Mouse (Mus musculus) hindbrain, embryonic 16.5 days (tissue): Measurements from ENCODE around the gene Gpr15. TPM values are rescaled to one million over a fixed set of nuclear protein-coding genes. Genes with fewer than 3 reads are reported as not detected.

Experiments
- ATAC-seq: fragments of 200-750 bp; cut with Nextera tagmentation; 2 replicates; pipeline ENCODE4 v1.8.0; 2017; ENCODE audit warnings: moderate TSS enrichment, moderate library complexity
- H3K27ac ChIP-seq: fragments of 300-500 bp; sonication (generic); 2 replicates; pipeline ENCODE4 v1.5.1; 2014; ENCODE audit warnings: low read depth, mild to moderate bottlenecking, control low read depth, low read length, moderate library complexity
- H3K27me3 ChIP-seq: fragments of 300-500 bp; sonication (generic); replicated peaks from 2 replicates; pipeline ENCODE4 v1.6.1; 2014; ENCODE audit warnings: low read length; ENCODE audit not compliant: control insufficient read depth, insufficient read depth
- H3K36me3 ChIP-seq: fragments of 300-500 bp; sonication (generic); 2 replicates; pipeline ENCODE4 v1.6.1; 2014; ENCODE audit warnings: mild to moderate bottlenecking, low read length, moderate library complexity, mixed read lengths; ENCODE audit not compliant: control insufficient read depth, insufficient read depth
- H3K4me1 ChIP-seq: fragments of 300-500 bp; sonication (generic); 2 replicates; pipeline ENCODE4 v1.6.1; 2014; ENCODE audit warnings: low read depth, low read length; ENCODE audit not compliant: control insufficient read depth, insufficient read depth
- H3K4me2 ChIP-seq: fragments of 300-500 bp; sonication (generic); 2 replicates; pipeline ENCODE4 v1.6.1; 2014; ENCODE audit warnings: mild to moderate bottlenecking, low read length, control low read depth, moderate library complexity
- H3K4me3 ChIP-seq: fragments of 300-500 bp; sonication (generic); 2 replicates; pipeline ENCODE4 v1.5.1; 2014; ENCODE audit warnings: mild to moderate bottlenecking, low read length, control low read depth, moderate library complexity
- H3K9ac ChIP-seq: fragments of 300-500 bp; sonication (generic); 2 replicates; pipeline ENCODE4 v1.6.1; 2014; ENCODE audit warnings: low read depth, mild to moderate bottlenecking, control low read depth, low read length, moderate library complexity
- H3K9me3 ChIP-seq: fragments of 300-500 bp; sonication (generic); 2 replicates; pipeline ENCODE4 v1.6.1; 2014; ENCODE audit warnings: mild to moderate bottlenecking, low read length, moderate library complexity; ENCODE audit not compliant: control insufficient read depth
- WGBS: fragments of 180-500 bp; shearing (Covaris S2); extraction: QIAGEN DNeasy Blood & Tissue Kit; methylation state at CpG from one replicate; pipeline ENCODE4 v1.1.7; 2014; 5-methylcytosine and 5-hydroxymethylcytosine counted together
- polyA plus RNA-seq: library from polyadenylated mRNA; unstranded; fragments of >200 nt; fragmentation: Nextera tagmentation; extraction: Ambion mirVana; gene quantifications from 2 replicates; pipeline ENCODE4 v1.2.1, GENCODE M21; 2015

The Gpr15 gene
- polyA plus RNA-seq, 1 experiment from 2014 or later, result not detected

DNA sequence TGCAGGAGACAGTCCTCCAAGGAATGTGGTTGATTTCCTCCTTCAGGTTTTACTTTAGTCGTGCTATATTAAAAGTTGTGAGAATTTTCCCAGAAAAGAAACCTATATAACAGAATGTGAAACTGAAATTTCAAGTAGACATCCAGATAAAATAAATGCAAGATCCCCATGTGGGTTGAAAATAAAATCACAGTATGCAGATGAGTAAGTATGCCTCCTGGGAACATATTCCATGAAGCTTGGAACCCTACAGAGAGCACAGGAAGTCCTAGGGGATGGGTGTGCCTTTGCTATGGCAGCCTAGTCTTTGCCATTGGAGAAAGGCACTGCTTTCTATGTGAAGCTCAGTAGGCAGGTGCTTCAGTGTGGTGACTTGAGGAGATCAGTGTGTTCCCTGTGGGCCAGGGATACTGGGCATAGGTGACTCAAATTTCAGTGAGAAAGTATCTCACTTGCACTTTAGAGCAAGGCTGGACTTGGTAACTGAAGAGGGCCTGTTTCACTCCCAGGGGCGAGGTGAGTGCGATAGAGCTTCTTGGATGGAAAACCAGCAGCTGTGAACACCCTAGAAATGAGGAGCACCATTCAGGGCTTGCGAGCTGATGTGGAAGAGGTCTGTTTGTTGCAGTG lies 11.5 kb downstream of the Gpr15 start:
- ATAC-seq, result no peak

DNA sequence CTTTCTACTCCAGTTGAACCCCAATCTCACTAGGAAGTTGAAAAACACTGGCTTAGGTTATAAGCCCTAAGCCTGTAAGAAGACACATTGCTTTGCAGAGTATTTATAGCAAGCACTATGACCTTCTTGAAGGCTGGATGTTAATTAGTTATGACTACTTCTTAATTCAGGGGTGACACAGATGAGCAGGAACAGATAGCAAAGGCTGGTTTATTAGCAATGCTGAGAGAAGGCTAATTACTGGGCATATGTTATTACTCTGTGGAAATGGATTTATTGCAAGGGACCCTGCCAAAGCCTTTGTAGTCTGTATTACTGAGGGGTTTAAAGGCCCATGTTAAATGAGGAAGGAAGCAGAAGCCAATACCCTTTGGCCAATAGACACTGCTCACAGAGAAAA lies 13.9 kb downstream of the Gpr15 start:
- no peaks in the 10 kb centered on the region for H3K4me1 ChIP-seq

More for the DNA sequence above, 11.5 kb downstream of the Gpr15 start:
- Histone ChIP-seq H3K27me3 (no peaks in the 10 kb centered on the region), H3K4me1 (no peaks in the 10 kb centered on the region), H3K27ac (no peak overlapping the region), H3K9me3 (no peaks in the 10 kb centered on the region), H3K4me3 (no peak overlapping the region), H3K36me3 (no peaks in the 10 kb centered on the region), H3K9ac (no peak overlapping the region), H3K4me2 (no peak overlapping the region)
- WGBS, result 87% methylated on average over 4 of the region's 4 CpGs

DNA sequence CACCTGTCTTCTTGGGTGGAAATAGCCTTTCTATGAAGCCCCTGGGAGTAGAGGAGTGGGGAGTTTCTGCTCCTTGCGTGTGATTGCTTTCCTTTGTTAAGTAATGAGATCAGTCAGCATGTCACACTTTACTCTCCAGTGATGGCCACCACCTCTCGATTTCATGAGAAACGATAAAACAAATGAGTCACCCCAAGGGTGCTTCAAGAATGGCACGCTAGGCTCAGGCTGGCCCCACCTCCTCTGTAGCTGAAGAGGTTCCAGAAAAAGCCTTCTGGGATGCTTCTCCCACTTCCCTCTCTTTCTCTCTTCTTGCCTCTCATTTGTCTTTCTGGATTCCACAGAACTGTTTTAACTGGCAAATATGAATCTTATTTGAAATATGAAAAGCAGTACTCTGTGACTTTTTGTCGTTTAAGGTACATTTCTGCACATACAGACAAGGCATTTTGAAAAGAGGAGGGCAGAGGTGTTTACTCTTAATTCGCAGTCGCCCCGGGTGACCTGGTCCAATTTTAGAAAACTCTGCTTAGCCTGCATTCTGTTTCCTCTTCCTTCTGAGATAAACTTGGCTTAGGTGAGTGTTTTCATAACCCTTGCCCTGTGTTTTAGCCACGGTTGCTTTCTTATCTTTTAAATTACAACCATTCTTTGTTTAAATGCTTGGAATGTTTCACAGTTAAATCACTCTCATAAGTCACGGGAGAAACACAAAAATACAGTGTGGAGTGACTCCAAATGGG lies 15.3 kb downstream of the Gpr15 start:
- H3K9me3 ChIP-seq, result no peaks in the 10 kb centered on the region
- no peaks in the 10 kb centered on the region for H3K36me3 ChIP-seq
- no peaks in the 10 kb centered on the region for H3K4me1 ChIP-seq
- no peak overlapping the region for H3K27ac ChIP-seq
- H3K4me2 ChIP-seq, result no peak overlapping the region
- no peaks in the 10 kb centered on the region for H3K27me3 ChIP-seq
- no peak overlapping the region for H3K9ac ChIP-seq
- WGBS, result 52% methylated on average over 10 of the region's 10 CpGs
- H3K4me3 ChIP-seq, result no peak overlapping the region
- no peak for ATAC-seq

More for the DNA sequence above, 13.9 kb downstream of the Gpr15 start:
- H3K36me3 ChIP-seq, result no peaks in the 10 kb centered on the region
- no peak overlapping the region for H3K9ac ChIP-seq
- ATAC-seq, result 0 out of 2 replicates have a peak, but pooled peaks have one; percentile 27
- H3K27ac ChIP-seq, result no peak overlapping the region
- no peaks in the 10 kb centered on the region for H3K27me3 ChIP-seq
- no peak overlapping the region for H3K4me2 ChIP-seq
- H3K4me3 ChIP-seq, result no peak overlapping the region
- H3K9me3 ChIP-seq, result no peaks in the 10 kb centered on the region

DNA sequence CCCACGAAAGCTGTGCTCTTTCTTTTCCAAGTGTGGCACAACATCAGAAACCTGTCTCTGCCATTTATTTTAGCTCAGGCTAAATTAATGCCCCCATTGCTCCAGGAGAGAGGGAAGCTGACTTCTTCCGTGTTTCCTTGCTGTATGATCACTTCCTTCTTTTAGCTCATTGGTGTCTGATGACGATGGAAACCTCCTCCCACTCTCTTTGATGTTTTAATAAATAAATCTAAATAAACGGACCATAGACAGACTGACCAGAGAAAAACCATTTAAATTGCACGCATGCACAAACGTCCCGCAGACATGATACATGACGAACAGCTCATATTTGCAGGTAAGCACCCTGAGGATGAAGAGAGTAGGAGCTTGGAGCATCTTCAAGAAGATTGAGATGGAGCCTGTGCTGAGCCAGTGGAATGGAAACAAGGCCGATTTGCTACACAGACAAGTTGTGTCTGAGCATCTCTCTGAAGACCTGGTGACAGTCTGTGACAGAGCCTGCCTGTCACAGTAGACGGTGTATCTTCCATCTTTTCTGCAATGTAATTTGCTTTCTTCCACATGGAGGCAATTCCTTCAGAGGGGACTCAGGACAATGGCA lies 16.4 kb downstream of the Gpr15 start:
- H3K9me3 ChIP-seq, result no peaks in the 10 kb centered on the region
- no peaks in the 10 kb centered on the region for H3K36me3 ChIP-seq
- no peak overlapping the region for H3K9ac ChIP-seq
- H3K4me2 ChIP-seq, result no peak overlapping the region
- no peaks in the 10 kb centered on the region for H3K4me1 ChIP-seq
- no peak overlapping the region for H3K4me3 ChIP-seq
- 88% methylated on average over 10 of the region's 10 CpGs for WGBS
- H3K27me3 ChIP-seq, result no peaks in the 10 kb centered on the region
- H3K27ac ChIP-seq, result no peak overlapping the region
- ATAC-seq, result no peak

DNA sequence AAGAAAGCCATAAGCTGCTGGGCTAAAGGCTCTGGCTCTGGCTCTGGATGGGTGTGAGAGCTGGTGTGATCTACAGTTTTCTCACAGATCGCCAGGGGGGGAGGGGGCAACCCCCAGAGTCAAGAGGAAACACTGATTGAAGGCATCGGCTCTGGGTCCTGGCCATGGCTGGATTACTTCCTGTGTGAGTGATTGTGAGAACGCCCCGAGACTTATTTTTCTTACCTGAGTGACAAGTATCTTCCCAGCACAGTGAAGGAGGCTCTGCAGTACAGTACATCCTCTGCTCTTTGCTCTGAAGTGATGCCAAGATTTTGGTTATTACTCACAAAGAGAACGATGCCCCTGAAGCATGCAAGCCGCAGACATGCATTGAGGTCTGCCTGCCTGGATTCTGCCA lies 17.1 kb downstream of the Gpr15 start:
- WGBS, result 76% methylated on average over 6 of the region's 6 CpGs
- H3K27ac ChIP-seq, result no peak overlapping the region
- no peak for ATAC-seq
- no peaks in the 10 kb centered on the region for H3K36me3 ChIP-seq
- H3K27me3 ChIP-seq, result no peaks in the 10 kb centered on the region
- no peaks in the 10 kb centered on the region for H3K9me3 ChIP-seq
- H3K4me1 ChIP-seq, result no peaks in the 10 kb centered on the region
- no peak overlapping the region for H3K9ac ChIP-seq
- no peak overlapping the region for H3K4me2 ChIP-seq
- no peak overlapping the region for H3K4me3 ChIP-seq

DNA sequence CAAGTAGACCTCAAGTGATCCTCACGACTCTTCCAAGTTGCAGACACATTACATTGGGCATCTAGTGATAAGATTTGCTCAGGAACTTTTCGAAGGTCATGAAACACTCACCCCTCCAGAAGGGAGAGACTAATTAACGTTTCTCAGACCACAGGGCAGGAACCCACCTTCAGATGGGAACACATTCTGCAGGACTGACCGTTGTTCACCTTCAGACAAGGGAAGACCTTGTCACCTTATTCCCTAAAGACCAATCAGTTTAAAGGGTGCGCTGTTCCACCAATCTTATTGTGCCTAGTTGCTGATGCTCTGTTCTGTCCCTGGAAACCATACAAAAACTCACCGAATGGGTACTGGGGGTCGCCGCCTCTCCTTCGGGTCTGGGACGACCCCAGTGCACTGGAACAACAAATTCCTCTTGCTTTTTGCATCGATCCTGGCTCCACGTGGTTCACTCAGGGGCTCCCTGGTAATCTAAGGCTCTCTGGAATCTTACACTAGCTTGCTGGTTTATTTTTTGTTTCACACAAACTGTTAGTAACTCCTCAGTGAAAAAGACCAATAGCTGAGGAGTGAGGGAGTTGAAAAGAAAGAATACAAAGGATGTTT lies 17.9 kb downstream of the Gpr15 start:
- Histone ChIP-seq H3K4me1 (no peaks in the 10 kb centered on the region), H3K4me2 (no peak overlapping the region), H3K9ac (no peak overlapping the region), H3K27ac (no peak overlapping the region), H3K9me3 (no peaks in the 10 kb centered on the region), H3K36me3 (no peaks in the 10 kb centered on the region), H3K27me3 (no peaks in the 10 kb centered on the region), H3K4me3 (no peak overlapping the region)
- ATAC-seq, result no peak
- 91% methylated on average over 12 of the region's 12 CpGs for WGBS

DNA sequence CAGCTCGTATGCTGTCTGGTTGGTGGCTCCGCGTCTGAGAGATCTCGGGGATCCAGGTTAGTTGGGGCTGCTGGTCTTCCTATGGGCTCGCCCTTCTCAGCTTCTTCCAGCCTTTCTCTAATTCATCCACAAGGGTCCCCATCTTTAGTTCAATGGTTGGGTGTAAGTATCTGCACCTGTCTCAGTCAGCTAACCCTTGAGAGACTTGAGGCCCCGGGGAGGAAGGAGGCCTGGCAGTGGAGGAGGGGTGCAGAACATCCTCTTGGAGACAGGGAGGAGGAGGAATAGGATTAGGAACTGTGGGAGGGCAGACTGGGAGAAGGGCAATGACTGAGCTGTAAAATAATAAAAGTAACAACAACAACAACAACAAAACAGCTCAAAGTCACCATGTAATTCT lies 18.7 kb downstream of the Gpr15 start:
- H3K4me3 ChIP-seq, result no peak overlapping the region
- H3K27ac ChIP-seq, result no peak overlapping the region
- WGBS, result 84% methylated on average over 6 of the region's 6 CpGs
- H3K36me3 ChIP-seq, result no peaks in the 10 kb centered on the region
- no peak overlapping the region for H3K4me2 ChIP-seq
- ATAC-seq, result no peak
- no peaks in the 10 kb centered on the region for H3K27me3 ChIP-seq
- H3K4me1 ChIP-seq, result no peaks in the 10 kb centered on the region
- H3K9ac ChIP-seq, result no peak overlapping the region
- H3K9me3 ChIP-seq, result no peaks in the 10 kb centered on the region

DNA sequence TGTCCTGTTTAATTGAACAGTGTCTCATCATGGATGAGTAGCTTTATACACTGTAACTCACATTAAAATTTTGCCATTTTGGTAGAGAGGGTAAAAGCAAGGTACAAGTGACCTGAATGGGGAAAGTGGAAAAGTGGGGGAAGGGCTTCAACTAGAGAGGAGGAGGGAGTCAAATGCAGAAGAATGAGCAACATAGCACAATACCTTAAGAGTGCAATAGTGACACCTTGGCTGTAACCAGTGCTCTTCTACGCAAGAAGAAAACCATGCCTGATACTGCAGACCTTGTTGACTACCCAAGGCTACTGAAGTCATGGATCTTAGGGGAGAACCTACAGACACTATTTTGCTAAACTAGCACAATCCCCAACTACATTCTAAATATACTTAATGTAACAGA lies 21.6 kb downstream of the Gpr15 start:
- 100% methylated on average over 1 of the region's 1 CpGs for WGBS
- Histone ChIP-seq H3K4me1 (no peaks in the 10 kb centered on the region), H3K9me3 (no peaks in the 10 kb centered on the region), H3K36me3 (no peaks in the 10 kb centered on the region), H3K27me3 (no peaks in the 10 kb centered on the region), H3K27ac (no peak overlapping the region), H3K4me2 (no peak overlapping the region), H3K4me3 (no peak overlapping the region), H3K9ac (no peak overlapping the region)
- ATAC-seq, result no peak

DNA sequence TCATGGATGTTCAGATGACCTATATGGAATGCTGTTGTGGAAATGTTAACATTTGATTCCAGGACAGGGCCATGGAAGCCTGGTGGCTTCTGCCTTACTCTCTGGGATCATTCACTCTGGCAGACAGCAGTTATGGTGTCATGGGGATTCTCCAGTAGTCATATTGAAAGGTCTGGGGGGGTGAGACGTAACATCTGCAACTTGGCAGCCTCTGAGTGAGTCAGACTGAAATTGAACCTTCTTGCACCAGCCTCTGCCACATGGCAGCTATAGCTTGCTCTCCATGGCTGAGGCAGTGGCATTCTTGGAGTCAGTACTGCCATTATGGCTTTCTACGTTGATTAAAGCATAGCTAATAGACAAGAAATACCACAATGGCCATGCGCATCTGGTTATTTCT lies 22.1 kb downstream of the Gpr15 start:
- no peak for ATAC-seq

More for the DNA sequence above, 22.1 kb downstream of the Gpr15 start:
- H3K27me3 ChIP-seq, result no peaks in the 10 kb centered on the region
- no peaks in the 10 kb centered on the region for H3K36me3 ChIP-seq
- WGBS, result 90% methylated on average over 3 of the region's 3 CpGs
- no peaks in the 10 kb centered on the region for H3K4me1 ChIP-seq
- H3K9me3 ChIP-seq, result no peaks in the 10 kb centered on the region
- H3K9ac ChIP-seq, result no peak overlapping the region
- H3K4me3 ChIP-seq, result no peak overlapping the region
- no peak overlapping the region for H3K4me2 ChIP-seq
- no peak overlapping the region for H3K27ac ChIP-seq
